Mouse (Mus musculus) cerebellum, postnatal 14 days (tissue): Measurements from ENCODE around the gene Plpp2.

Experiments
- DNase-seq, 2 experiments: peaks; one replicate each; pipeline ENCODE4 v3.0.0; 2021; ENCODE audit warnings: mixed read lengths in 2 of 2

The Plpp2 gene

DNA sequence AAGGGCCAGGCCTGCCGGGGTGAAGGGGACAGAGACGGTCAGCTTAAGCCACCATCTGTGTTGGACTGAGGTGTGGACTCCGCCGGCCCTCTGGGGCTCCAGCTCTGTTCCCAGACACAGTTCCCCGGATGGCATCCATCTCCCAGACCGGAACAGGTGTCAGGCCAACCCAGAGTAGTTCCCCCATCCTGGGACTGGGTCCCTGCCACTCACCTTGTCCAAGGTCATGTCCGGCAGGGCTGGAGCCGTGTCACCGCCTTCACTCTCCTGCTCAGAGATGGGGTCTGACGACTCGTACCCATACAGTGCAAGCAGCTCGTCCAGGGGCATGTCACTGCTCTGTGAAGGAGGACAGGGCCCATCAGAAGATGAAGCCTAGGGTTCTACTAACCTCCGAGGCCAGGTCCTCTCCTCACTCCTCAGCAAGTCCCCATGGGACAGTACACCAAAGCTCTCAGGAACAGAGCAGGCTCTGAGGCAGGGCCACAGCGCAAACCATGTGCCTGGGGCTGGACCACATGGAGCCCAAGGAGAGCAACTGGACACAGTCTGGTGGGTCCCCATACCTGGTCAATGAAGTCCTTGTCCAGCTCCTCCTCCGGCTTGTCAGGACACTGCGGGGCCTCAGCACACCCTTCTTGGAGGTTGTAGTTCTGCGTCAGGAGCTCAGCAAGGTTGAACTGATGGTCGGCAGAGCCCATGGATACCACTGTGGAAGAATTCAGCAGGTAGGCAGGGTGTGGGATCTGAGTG lies 15.6 kb upstream of the Plpp2 start:
- peak in 1 of 2 experiments; percentile 1 for DNase-seq

GRCm38 (mm10) chr10:79548546-79548945 lies 14.9 kb upstream of the Plpp2 start:
- DNase-seq = peak in 1 of 2 experiments; percentile 1

- DNase-seq = no peak
Measured at GRCm38 (mm10) chr10:79547148-79547675, 13.6 kb upstream of the Plpp2 start.

- DNase-seq = no peak
Measured at GRCm38 (mm10) chr10:79546483-79546882, 12.9 kb upstream of the Plpp2 start.

DNA sequence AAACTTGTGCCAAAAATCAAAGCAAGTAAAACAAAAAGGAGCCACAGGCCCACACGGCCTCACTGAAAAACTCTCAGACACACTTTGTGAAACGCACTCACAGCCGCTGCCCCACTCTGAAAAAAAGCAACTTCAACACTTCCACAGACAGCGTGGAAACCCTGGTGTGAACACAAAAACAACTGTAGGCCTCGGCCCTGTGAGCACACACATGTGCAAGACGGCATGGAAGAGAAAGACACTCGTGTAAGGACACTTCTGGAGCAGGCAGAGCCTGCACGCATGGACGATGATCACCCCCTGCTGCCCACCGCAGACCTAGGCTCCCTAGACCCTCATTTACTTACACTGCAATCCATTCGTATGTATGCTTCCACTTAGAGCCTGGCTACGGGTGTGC lies 12.3 kb upstream of the Plpp2 start:
- no peak for DNase-seq

DNA sequence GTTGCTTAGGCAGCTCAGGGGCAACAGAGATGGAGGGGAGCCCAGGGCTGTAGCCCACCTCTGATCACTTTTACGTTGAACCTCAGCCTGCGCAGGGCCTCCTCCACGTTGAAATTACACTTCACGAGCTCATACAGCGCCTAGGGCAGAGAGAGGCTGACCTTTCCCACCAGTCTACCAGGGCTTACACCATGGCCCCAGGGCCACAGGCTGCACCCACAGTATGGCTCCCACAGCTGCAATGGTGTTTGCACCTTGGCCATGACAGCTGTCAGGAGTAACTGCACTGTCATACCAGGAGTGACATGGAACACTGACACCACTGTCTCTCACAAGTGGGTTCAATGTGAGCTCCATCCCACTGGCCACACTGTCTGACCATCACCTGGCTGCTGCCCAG lies 11.0 kb upstream of the Plpp2 start:
- DNase-seq = no peak

- no peak for DNase-seq
Measured at GRCm38 (mm10) chr10:79543884-79544597, 10.4 kb upstream of the Plpp2 start.

DNA sequence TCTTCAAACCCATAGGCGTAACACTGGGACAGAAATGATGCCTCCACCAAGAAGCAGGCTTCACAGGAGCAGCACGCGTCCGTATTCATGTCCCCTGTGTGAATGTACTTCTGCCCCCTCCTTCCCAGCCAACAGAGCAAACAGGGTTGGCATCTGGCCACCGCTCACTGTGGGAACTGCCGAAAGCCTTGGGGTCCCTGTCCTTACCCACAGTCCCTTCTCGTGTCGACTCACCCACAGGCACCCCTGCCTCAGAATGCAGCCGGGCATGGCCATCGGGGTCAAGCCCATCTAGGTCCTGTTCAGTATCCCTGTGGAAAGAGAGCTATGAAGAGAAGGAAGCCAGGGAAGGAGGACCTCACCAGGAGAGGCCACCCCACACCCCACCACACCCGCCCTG lies 8.6 kb upstream of the Plpp2 start:
- no peak for DNase-seq

DNA sequence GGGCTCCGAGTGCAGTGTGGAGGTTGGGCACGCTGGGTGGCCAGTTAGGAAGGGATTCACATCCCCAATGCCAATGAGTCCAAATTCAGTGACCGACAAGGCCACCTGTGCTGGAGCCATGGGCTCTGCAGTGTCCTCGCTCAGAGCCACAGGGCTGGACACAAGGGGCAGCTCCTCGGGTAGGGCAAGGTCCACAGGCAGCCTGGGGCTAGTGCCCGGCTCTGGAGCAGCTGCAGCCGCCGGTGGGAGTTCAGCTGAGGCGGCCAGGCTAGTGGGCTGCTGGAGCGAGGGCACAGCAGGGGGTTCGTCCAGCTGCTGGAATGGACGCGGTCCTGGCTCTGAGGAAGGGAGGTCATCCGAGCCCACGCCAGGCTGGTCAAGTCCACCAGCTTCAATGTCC lies 7.9 kb upstream of the Plpp2 start:
- DNase-seq = no peak

GRCm38 (mm10) chr10:79540746-79541145 lies 7.2 kb upstream of the Plpp2 start:
- DNase-seq = peak; percentile 63 to 72

DNA sequence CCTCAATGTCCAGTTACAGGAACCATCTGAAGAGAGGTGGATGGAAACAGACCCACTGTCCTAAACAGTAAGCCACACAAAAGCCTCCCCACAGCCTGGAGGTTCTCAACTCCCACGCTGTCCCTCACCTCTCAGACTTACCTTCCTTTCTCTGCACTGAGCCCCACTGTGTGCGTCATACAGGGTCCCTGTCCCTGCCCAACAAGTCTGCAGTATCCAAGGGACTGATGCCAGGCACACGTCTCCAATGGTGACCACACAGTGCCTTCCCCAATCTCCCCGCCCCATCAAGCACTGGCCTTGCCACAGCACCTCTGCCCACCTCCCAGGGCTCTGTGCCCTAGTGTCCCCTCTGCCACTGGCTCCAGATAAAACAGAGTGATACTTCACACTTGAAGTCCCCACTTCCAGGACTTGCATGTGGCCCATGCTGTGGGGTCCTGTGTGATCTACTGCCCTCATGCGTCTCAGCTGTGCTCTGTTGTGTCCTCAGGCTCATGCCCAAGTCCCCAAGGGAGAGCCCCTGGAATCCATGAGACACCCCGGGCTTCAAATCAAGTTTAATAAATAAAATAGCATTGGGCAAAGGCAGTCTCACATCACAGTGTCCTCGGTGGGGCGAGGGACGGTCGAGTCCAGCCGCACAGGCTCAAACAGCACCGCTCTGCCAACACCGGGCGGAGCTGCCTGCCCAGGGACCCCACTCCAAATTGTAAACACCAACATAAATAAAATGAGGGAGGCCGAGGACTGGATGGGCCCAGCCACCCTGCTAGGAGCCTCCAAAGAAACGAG lies 6.3 kb upstream of the Plpp2 start:
- no peak for DNase-seq

- DNase-seq = no peak
Measured at GRCm38 (mm10) chr10:79538873-79539272, 5.3 kb upstream of the Plpp2 start.

GRCm38 (mm10) chr10:79538323-79538722 lies 4.7 kb upstream of the Plpp2 start:
- DNase-seq = no peak

- peak in 1 of 2 experiments; percentile 1 for DNase-seq
Measured at GRCm38 (mm10) chr10:79537781-79538180, 4.2 kb upstream of the Plpp2 start.

- no peak for DNase-seq
Measured at GRCm38 (mm10) chr10:79537271-79537670, 3.7 kb upstream of the Plpp2 start.

GRCm38 (mm10) chr10:79536461-79537080 lies 3.0 kb upstream of the Plpp2 start:
- DNase-seq = peak in 1 of 2 experiments; percentile 1

GRCm38 (mm10) chr10:79535431-79535830 lies 1.8 kb upstream of the Plpp2 start:
- DNase-seq = no peak

DNA sequence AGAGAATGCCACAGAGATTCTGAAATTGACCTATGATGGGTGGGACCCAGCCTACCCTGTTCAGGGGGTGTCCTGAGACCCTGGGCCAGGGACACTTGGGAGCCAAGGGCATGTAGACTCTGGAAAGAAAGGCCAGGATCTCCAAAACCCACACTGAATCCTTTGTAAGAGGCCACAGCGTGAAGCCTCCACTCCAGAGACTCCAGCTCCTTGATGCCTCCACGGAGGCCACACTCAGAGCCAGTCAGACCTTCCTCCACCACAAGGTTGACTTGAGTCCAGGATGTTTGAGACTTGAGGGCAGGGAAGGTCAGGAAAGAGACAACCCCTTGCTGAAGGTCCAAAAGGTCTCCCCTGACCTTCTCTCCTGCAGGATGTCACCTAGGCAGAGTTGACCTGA lies 830 bp upstream of the Plpp2 start:
- peak in 1 of 2 experiments; percentile 1 for DNase-seq

DNA sequence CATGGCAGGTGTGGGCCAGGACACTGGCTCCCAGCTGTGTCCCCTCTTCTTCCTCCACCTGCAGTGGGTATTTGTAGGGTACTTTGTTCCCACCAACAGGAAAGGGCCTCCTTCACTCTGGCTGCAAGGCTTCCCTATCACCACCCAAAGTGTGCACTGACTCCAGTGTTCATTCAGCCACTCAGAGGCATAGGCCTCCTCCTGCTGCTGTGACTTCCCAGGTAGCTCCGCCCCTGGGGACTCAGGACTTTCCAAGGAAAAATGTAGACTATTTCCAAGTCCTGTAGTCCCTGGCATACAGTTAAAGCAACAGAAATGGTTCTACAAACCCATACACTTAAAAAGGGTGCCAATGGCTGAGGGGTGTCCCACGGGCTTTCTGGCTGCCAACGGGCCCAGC lies 918 bp downstream of the Plpp2 start:
- DNase-seq = no peak

- DNase-seq = peak in 1 of 2 experiments; percentile 10
Measured at GRCm38 (mm10) chr10:79531593-79531992, 2.0 kb downstream of the Plpp2 start.

DNA sequence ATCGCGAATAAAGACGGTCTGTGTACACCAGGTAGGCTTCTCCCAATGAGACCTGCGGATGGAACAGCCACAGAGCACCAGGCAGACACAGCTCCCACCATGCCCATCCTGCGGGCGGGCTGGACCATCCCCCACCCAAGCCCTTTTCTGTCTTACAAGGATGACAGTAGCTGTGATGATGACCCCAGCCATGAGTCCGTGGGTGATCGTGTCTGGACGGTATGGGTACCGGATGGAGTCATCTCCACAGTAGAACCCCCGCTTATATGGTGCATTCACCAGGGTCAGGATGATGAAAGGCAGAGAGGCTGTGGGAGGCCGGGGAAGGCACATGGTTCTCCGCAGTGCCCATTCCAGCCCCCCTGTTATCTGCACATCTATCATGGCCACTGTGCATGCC lies 2.9 kb downstream of the Plpp2 start:
- DNase-seq = no peak

GRCm38 (mm10) chr10:79530241-79530640 lies 3.4 kb downstream of the Plpp2 start:
- peak in 1 of 2 experiments; percentile 1 for DNase-seq

DNA sequence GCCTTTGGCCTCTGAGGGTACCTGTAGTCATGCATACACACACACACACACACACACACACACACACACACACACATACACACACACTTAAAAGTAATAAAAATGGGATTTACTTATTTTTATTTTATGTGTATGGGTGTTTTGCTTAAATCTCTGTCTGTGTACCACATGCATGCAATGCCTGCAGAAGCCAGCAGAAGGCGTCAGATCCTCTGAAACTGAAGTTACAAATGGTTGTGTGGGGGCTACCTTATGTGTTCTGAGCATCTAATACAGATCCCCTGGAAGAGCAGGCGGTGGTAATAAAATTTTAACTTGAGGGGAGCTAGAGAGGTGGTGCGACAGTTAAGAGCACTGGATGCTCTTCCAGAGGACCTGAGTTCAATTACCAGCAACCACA lies 5.5 kb downstream of the Plpp2 start:
- DNase-seq = no peak
